Mouse (Mus musculus): ENCODE data around the gene Sv2a.
"Not testable (repeated sequence)": the region's sequence is repeated elsewhere in the genome, so short reads cannot be mapped to it uniquely, and the experiment has no call there.

The Sv2a gene

GRCm38 (mm10) chr3:96174042-96174441 is 6.9 kb upstream of the Sv2a start:
- in situ Hi-C loops (cut with MboI), result not testable (repeated sequence)

- in situ Hi-C loops (cut with MboI), result no loop called here
Measured at GRCm38 (mm10) chr3:96175251-96175650, 5.7 kb upstream of the Sv2a start.

DNA sequence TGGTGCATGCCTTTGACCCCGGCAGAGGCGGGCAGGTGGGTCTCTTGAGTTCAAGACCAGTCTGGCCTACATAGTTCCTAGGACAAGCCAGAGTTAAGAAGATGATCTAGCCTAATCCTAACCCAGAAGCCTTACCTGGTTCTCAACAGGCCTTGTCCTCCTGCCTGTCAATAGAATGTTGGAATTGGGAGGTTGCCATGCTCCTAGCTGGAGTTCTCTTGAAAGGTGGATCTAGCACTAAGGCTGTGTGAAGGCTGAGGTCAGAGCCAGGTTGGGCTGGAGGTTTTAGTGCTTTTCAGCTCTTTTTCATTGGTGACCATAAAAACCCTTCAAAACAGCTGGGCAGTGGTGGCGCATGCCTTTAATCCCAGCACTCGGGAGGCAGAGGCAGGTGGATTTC is 2.5 kb upstream of the Sv2a start:
- in situ Hi-C loops (cut with MboI), result no loop called here

- in situ Hi-C loops (cut with MboI), result no loop called here
Measured at GRCm38 (mm10) chr3:96178902-96179301, 2.0 kb upstream of the Sv2a start.

- in situ Hi-C loops (cut with MboI), result no loop called here
Measured at GRCm38 (mm10) chr3:96179531-96179930, 1.4 kb upstream of the Sv2a start.

DNA sequence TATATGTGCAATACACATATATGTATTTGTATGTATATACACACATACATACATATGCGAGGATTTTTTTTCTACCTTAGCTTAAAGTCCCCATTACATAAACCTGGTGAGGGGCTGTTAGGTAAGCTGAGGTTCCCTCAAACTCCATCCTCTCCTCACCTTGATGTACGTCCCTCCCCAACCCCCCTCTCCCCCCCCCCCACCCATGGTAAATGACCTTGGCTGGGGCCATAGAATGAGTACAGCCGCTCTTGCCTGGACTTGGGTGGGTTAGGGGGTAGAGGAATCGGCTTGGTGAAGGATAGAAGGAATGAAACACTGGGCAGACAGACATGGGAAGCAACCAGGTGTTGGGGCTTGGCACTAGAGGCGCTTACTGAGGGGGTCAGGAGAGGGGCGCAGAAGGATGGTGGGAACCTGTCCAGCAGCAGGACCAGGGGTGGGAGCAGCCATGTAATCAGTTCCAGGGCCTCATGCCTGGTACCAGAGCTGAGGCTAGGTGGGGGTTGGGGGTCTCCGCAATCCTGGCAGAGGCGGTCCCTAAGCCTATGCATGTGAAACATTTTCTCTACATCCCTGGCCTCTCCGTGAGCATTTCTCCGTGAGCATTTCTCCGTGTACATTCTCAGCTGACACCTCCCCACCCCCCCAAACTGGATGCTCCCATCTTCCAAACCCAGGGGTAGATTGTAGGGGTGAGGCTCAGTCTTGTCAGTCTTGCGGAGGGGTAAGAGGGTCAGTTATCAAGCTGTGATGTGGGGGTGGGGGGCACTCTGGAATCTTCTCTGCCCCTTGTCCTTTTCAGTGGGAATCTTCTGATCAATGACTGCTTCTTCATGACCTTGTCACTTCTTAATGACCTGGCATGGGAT is 795 bp downstream of the Sv2a start:
- in situ Hi-C loops (cut with MboI), result no loop called here

DNA sequence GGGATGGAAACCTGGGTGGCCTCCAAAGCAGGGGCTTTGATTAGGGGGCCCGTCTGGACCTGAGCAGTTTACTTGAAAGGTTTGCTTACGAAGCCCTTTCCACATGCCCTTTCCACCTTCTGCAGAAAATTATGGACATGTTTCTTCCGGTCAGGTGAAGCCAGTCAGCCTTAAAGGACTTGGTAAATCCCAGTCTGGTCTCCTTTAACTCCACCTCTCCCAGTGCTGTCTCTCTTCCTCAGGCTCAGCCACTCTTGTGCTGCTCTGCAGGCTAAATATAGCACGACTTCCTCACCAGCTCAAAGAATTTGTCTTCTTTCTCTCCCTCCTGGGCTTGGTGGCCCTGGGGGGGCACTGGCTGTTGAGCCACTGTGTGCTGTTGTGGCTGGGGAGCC is 1.4 kb downstream of the Sv2a start:
- in situ Hi-C loops (cut with MboI), result no loop called here

GRCm38 (mm10) chr3:96192977-96193376 is 12.0 kb downstream of the Sv2a start:
- in situ Hi-C loops (cut with MboI), result no loop called here

DNA sequence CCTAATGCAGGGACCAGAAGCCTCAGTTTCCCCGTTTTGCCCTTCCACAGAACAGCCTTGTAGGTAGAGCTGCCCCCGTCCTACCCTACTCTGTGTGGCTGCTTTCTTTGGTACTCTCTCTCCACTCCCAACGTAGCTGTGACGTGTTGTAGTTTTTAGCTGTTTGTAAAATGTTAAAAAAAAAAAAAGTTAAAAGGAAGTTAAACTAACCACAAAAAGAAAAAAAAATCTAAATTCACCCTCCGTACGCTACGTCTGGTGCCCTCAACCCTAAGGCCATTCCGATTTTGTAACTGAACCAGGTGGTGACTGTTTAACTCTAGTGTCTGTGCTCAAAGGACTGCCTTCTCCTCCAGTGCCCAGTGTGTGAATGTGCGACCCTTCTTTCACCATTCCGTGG is 14.0 kb downstream of the Sv2a start:
- in situ Hi-C loops (cut with MboI), result no loop called here

- in situ Hi-C loops (cut with MboI), result no loop called here
Measured at GRCm38 (mm10) chr3:96195616-96196313, 14.8 kb downstream of the Sv2a start.

- in situ Hi-C loops (cut with MboI), result no loop called here
Measured at GRCm38 (mm10) chr3:96196437-96197128, 15.6 kb downstream of the Sv2a start.

GRCm38 (mm10) chr3:96197129-96197749 is 16.3 kb downstream of the Sv2a start:
- in situ Hi-C loops (cut with MboI), result no loop called here

GRCm38 (mm10) chr3:96198181-96198580 is 17.2 kb downstream of the Sv2a start:
- in situ Hi-C loops (cut with MboI), result no loop called here

GRCm38 (mm10) chr3:96198601-96199251 is 17.8 kb downstream of the Sv2a start:
- in situ Hi-C loops (cut with MboI), result not testable (repeated sequence)

DNA sequence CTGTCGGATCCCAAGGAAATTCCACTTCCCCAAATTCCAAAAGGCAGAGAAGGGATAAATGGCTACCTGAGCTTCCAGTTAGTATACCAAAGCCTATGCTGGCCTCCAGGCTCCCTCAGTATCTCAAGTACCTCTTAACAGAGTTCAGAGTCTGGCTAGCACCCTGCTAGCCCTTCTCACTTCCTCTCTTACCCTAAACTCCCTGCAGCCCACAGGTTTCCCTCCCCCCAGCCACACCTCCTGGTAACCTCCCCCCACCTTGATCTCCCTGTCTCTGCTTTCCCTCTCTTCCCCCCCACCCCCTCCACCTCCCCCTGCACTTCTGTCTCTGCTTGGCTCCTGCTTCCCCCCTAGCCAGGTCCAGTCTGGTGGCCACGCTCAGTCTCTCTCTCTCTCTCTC is 18.8 kb downstream of the Sv2a start:
- in situ Hi-C loops (cut with MboI), result no loop called here

DNA sequence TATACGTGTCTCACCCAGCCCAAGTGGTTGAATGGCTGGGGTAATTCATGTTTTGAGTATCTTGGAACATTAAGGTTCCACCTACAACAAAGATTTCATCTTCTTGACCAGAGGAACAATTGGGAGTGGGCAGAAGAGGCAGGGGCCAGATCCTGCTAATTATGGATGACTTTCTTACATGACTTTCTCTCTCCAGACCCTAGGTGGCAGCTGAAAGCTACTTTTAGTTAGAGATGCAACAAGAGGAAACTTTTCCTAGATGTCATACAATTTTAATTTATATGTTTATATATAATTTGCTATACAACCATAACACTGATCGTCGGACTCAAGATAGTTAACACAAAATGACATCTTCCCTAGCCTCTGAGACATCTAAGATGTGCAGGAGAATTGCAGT is 26.9 kb downstream of the Sv2a start:
- in situ Hi-C loops (cut with MboI), result no loop called here

GRCm38 (mm10) chr3:96209242-96209641 is 28.3 kb downstream of the Sv2a start:
- in situ Hi-C loops (cut with MboI), result no loop called here

- in situ Hi-C loops (cut with MboI), result no loop called here
Measured at GRCm38 (mm10) chr3:96219191-96219641, 38.3 kb downstream of the Sv2a start.

DNA sequence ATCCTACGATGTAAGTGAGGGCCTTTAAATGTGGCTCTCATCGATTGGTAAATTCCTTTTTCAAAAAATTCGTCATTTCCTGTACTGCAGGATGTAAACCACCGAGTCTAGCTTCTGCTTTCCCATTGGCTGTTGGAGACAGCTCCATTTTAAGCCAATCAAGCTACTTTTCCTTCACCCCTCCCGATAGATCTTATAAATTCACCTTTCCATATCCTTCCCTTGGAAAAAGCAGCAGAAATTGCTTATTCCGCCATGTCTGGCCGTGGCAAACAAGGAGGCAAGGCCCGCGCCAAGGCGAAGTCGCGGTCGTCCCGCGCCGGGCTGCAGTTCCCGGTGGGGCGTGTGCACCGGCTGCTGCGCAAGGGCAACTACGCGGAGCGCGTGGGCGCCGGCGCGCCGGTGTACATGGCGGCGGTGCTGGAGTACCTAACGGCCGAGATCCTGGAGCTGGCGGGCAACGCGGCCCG is 38.7 kb downstream of the Sv2a start, which contains the start of the genes Bola1 and Hist2h2ab:
TSS of gene Bola1 (minus strand) at position 49 of the 470 bp plus-strand sequence.
TSS of gene Hist2h2ab (plus strand) at position 205 of the 470 bp plus-strand sequence.
- in situ Hi-C loops (cut with MboI), result loop anchor here (5.0 kb wide), 1 partner anchor 48 kb away; the partner anchor contains the start of genes Hist2h2bb and Hist2h3b

GRCm38 (mm10) chr3:96220131-96220764 is 39.3 kb downstream of the Sv2a start:
- in situ Hi-C loops (cut with MboI), result loop anchor here (5.0 kb wide), 1 partner anchor 47 kb away; the partner anchor contains the start of genes Hist2h2bb and Hist2h3b
